Mouse (Mus musculus) hematopoietic stem cell, adult 5-6 weeks (primary cell): ENCODE measurements around the gene Ceacam20. TPM values are rescaled to one million over a fixed set of nuclear protein-coding genes. Genes with fewer than 3 reads are reported as not detected.

Experiments used
- total RNA-seq: library from RNA; stranded (forward); fragments of 172-1452, 232-1000 nt; gene quantifications from 2 replicates; pipeline ENCODE4 v1.2.3, GENCODE M21; 2017

The Ceacam20 gene
- total RNA-seq, 1 experiment from 2014 or later, result not detected

Other genes with a start within 250 kb of the Ceacam20 start
- gene Tomm40, start 250.0 kb upstream of the Ceacam20 start, total RNA-seq, result 24.6 and 29.0 TPM in 2 replicates
- 2.0 and 3.8 TPM in 2 replicates for gene Nectin2, start 214.9 kb upstream of the Ceacam20 start, total RNA-seq
- gene Bcam, start 194.4 kb upstream of the Ceacam20 start, total RNA-seq, result 2.3 and 4.2 TPM in 2 replicates
- not detected in 2 replicates for gene Cblc, start 168.6 kb upstream of the Ceacam20 start, total RNA-seq
- gene Bcl3, start 142.6 kb upstream of the Ceacam20 start, total RNA-seq, result 3.0 and 5.3 TPM in 2 replicates
- gene Gm19345, start 113.4 kb upstream of the Ceacam20 start, total RNA-seq, result not detected in 2 replicates
- 0.10 and 0.38 TPM in 2 replicates for gene Ceacam16, start 104.1 kb upstream of the Ceacam20 start, total RNA-seq
- gene Ceacam19, start 77.4 kb upstream of the Ceacam20 start, total RNA-seq, result not detected in 2 replicates
- gene Pvr, start 44.3 kb upstream of the Ceacam20 start, total RNA-seq, result 11.1 and 13.4 TPM in 2 replicates
- not detected in 2 replicates for gene Igsf23, start 14.7 kb upstream of the Ceacam20 start, total RNA-seq
- gene Nlrp9b, start 26.1 kb downstream of the Ceacam20 start, total RNA-seq, result not detected in 2 replicates
- gene Vmn1r91, start 134.3 kb downstream of the Ceacam20 start, total RNA-seq, result not detected in 2 replicates
- gene Gm16442, start 157.2 kb downstream of the Ceacam20 start, total RNA-seq, result not detected in 2 replicates
- not detected in 2 replicates for gene Vmn1r93, start 173.7 kb downstream of the Ceacam20 start, total RNA-seq
- gene Vmn1r94, start 203.0 kb downstream of the Ceacam20 start, total RNA-seq, result not detected in 2 replicates
- gene Vmn1r95, start 228.3 kb downstream of the Ceacam20 start, total RNA-seq, result not detected in 2 replicates
- not detected in 2 replicates for gene Gm6164, start 240.2 kb downstream of the Ceacam20 start, total RNA-seq